Mouse (Mus musculus): Measurements from ENCODE around the gene Gm4969.
"Not testable (repeated sequence)": the region's sequence is repeated elsewhere in the genome, so short reads cannot be mapped to it uniquely, and the experiment has no call there.

The Gm4969 gene

DNA sequence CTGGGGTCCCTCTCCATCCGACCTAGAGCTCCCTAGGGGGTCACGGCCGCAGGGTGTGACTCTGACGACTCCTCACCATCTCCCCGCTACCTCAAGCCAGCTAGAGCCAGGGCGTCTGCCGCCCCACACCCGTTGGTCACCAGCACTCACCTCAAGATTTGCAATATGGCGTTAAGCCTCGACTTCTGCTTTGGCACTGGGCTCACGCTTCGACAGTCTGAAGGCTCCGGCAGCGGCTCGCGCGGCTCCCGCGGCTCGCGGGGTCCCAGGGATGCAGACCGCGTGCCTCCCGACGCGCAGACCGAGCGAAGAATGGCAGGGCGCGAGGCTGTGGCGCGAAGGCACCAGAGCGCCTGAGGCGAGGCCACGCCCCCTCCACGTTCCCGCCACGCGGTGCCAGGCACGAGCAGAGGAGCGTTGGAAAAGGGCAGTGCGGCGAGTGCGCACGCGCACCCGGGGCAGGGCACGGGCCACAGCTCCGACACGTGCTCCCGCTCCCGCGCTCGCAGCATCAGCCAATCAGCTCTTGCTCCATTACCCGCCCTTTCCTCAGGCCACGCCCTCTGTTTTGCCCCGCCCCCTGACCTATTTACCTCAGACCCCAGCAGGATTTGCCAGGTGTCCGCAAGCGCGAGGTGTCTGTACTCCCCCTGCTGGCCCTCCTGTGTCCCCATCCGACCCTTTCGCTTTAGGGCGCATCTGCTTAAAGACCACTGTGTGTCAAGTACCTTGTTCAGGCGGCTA, at the start of gene Gm4969:
Gm4969 (minus strand) TSS at position 341 of the 744 bp plus-strand sequence.
- in situ Hi-C loops (cut with MboI, MseI), result no loop called here

DNA sequence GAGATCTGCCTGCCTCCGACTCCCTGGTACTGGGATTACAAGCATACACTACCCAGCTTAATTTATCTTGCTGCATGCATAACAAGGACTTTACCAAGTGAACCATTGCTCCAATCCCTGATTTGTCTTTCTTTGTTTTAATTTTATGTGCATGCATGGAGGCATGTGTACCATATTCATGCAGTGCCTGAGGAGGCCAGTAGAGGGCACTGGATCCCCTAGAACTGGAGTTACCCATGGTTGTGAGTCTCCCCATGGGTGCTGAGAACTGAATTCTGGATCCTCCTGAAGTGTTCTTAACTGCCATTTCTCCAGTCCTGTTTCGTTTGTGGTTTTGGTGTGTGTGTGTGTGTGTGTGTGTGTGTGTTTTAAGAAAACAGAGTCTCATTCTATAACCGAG, 48.8 kb upstream of the Gm4969 start:
- in situ Hi-C loops (cut with MboI, MseI), result no loop called here

DNA sequence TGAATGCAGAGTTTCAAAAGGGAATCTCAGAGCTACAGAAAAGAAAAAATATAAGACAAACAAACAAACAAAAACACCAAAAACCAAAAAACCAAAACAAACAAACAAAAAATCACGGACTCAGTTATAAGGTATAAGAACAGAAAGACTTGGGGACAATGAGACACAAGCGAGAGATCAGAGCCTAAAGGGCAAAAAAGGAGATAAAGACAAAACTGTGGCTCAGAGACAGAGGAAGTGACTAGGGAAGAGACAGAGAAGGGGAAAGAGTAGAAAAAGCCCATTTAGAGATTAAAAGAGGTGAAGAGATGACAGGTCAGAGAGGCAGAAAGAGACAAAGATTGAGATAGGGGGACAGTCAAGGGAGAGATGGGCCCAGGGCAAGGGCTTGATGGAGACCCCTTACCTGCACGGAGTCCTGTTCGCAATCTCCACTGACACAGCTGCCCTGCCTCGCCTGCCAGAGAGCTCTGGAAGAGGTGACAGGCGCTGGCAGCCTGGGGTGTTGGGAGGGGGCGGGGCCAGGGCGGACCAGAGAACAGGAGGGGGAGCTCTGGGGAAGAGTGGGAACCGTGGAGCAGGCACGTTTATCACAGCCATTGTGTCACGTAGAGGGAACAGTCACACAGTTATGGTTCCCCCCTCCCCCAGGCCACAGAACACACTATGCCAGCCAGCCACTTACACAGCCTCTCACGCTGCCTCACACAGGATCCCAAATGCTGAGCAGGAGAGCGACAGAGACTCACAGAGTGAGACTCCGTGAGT, 47.7 kb upstream of the Gm4969 start, which contains the start of gene Gipr:
Gipr (minus strand) TSS at position 472 of the 768 bp plus-strand sequence.
- in situ Hi-C loops (cut with MboI, MseI), result no loop called here

DNA sequence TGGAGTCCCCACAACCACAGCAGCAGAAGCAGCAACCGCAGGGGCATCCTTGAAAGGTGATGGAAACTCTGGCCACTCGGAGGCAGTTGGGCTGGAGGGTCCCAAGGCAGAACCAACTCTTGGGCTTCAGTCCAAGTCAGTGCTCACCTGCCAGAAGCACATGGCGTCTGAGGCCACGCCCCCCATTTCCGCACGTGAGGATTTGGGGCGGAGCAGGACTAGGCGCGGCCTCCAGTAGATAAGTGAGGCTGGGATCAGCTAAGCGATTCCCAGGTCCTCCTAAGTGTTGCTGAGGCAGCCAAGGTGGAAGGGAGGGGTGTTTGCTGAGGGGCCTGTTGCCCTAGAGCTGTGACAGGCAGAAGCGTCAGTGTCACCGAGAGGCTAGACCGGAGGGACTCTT, 46.8 kb upstream of the Gm4969 start:
- in situ Hi-C loops (cut with MboI, MseI), result no loop called here

DNA sequence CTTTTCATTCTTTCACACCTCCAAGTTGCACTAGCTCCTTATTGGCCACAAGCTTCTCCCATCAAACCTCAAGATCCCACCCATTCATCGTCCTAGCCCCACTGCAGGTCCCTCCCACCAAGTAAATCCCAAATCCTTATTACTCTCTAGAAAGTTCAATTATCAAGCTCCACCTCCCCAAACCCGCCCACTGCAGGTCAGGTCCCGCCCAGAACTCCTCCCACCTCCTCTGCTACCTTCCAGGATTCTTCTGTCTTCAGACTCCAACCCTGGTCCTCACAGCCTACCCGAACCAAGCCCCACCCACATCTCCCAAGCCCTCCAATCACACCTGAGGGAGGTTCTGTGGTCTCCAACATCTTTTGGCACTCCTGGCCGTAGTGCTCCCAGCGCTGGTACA, 46.0 kb upstream of the Gm4969 start:
- in situ Hi-C loops (cut with MboI, MseI), result no loop called here

DNA sequence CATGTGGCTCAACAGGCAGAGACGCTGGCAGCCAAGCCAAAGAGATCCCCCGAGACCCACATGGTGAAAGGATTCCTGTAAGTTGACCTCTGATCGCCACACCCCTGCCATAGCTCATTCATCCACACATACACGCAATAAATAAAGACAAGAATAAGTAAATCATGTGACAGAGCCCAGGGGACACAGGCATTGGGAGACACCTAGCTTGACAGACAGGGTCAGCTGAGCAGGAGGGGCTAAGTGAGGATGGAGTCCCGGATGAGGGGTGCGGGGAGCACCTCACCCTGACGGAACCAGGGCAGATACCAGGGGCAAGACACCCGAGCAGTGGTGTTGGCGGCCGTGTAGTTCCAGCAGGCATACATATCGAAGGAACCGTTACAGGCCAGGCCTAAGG, 45.6 kb upstream of the Gm4969 start:
- in situ Hi-C loops (cut with MboI, MseI), result no loop called here

DNA sequence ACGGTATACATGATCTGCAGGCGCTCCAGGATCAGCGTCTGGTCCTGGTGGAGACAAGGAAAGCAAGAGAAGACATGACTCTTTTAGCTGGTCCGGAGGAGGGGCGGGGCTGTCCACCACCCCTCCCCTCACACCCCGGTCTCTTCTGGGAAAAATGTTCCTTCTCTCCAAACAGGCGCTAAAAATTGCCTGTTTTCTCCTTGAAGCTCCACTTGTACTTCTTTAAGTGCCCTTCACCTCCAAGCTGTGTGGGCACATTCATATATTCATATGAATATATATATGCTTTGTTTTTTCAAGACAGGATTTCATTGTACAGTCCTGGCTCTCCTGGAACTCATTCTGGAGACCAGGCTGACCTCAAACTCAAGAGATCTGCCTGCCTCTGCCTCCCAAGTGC, 44.8 kb upstream of the Gm4969 start:
- in situ Hi-C loops (cut with MboI, MseI), result no loop called here

DNA sequence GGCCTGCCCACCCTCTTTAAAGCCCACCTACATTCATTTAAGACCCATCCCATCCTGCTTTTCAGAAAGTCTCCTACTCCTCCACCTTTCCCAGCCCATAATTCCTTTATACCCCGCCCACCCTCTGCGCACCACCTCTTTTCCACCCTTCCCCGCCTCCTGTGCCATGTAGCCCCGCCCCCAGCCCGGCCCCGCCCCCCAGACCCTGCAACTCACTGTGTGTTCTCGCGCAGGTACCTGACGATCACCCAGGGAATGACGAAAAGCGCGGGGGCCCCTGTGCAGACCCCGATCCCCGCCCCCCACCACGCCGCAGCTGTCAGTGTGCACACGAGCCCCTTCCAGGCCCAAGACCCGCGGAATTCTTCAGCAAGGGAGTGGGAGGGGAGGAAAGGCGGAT, 41.9 kb upstream of the Gm4969 start:
- in situ Hi-C loops (cut with MboI, MseI), result no loop called here

DNA sequence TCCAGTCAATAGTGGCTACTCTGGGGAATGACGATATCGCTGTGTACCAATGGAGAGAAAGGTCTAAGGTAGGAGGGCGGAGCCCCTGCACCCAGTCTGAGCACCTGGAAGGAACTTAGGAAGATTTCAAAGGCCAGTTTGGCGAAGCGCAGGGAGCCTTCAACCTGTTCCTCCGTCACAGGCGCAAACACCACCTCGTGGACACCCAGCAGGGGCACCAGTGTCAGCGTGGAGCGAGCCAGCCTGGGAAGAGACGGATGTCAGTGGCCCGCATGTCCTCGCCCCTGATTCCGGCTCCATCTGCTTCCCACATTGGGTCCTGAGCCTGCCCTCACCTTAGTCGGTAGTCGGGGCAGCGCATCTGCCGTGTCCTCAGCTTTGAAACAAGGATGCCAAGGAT, 41.2 kb upstream of the Gm4969 start:
- in situ Hi-C loops (cut with MboI, MseI), result loop anchor here in 1 of 2 experiments (5.0 kb wide), 1 partner anchor 123 kb away; the partner anchor contains the start of genes Ppm1n and Rtn2

DNA sequence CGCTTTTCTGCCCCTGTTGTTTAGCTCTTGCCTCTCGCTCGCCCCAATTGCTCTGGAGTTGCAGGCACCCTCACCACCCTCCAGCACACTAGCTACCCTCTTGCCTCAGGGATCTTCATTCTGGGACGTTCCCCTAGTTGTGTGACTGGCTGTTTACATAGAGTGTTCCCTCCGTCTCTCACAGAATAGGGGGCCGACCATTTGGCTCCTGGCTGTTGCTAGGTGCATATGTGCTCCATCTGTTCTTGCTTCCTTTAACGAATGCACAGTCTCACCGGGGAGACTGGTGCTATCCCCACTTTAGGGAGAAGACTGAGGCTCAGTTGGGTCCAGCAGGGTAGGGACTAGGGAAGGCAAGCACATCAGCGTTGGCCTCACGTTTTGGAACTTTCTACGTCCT, 40.4 kb upstream of the Gm4969 start:
- in situ Hi-C loops (cut with MboI, MseI), result loop anchor here in 1 of 2 experiments (5.0 kb wide), 1 partner anchor 124 kb away; the partner anchor contains the start of genes Ppm1n and Rtn2

DNA sequence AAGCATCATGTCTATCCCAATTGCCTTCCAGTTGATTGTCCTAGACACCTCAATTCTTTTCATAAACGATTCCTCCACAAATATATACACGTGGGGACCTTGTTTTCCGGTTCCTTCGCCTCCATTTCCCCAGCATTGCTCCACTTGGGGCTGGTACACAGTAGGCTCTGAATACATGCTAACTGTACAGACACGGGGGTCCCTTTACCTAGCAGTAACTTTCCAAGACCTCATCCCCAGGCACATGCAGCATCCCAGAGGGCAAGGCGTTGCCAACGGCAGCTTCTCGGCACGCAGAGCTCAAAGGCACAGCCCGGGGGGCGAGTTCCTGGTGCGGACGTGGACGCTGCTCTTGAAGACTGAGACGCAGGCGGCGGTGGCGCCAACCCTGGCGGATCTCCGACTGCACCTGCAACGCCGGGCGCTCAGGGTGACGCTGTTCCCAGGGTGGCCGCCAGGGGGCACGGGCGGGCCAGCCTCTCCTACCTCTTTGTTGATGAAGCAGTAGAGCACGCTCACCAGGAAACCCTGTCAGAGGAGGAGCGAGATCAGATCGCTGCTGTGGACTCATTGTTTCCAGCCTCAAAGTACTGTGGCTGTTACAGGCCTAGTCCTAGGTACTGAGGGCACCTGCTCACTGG, 39.1 kb upstream of the Gm4969 start:
- in situ Hi-C loops (cut with MboI, MseI), result loop anchor here in 1 of 2 experiments (5.0 kb wide), 1 partner anchor 125 kb away; the partner anchor contains the start of genes Ppm1n and Rtn2

DNA sequence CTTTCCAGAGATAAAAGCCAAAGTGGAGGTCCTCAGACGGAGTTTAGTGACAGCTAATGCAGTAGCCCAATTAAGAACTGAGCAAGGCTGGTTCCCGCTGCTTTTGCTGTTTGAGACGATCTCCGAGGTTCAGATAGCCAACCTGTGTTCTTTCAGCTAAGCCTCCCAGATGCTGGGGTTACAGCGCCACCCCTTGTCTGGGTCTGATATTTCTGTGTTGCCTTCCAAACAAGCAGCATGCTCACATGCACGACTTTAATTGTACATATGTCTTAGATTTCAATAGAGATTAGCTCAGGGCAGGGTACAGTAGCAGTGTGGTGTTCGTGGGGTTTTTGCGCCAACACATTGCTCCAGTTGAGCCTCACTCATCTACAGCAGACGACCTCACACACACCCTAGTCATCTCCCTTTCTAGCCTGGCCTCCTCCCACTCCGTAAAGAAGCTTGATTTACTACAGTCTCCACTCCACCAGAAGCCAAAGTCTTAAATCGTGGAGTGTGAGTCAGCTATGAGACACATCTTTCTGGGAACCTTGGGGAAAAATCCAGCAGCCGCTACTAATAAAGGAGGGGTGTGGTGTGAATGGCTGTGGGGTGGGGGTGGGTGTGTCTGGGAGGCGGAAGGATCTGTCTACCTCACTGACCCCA, 37.8 kb upstream of the Gm4969 start:
- in situ Hi-C loops (cut with MboI, MseI), result loop anchor here in 1 of 2 experiments (5.0 kb wide), 1 partner anchor 126 kb away; the partner anchor contains the start of genes Ppm1n and Rtn2

DNA sequence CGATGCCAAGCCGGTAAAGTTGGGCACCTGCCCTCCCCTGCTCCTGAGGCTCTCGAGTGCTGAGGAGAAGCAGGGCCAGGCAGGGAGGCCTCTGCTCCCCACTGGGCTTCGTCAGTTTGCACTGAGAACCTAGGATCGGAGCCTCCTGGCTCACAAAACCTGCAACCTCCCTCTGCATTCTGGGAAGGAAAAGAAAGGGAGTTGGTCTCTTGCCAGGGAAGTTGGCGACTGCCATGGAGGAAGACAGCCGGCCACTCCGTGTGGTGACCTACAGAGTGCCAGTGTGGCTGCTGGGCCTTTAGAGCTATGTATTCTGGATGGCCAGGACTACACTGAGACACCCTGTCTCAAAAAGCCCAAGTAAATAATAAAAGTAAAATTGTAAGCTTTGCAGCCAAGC, 36.6 kb upstream of the Gm4969 start:
- in situ Hi-C loops (cut with MboI, MseI), result loop anchor here in 1 of 2 experiments (5.0 kb wide), 1 partner anchor 128 kb away; the partner anchor contains the start of genes Ppm1n and Rtn2

DNA sequence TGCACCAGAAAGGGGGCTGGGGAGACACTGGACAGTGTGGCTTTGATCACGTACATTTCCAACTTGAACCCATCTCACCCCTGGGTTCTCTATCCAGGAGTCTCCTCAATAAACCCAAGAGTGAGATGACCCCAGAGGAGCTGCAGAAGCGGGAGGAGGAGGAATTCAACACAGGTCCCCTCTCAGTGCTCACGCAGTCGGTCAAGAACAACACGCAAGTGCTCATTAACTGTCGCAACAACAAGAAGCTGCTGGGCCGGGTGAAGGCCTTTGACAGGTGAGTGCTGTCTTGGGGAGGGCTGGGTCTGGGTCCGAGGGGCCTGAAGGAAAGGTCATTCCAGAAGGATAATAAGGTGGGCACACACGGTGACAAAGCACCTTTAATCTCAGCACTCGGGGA, 33.0 kb upstream of the Gm4969 start:
- in situ Hi-C loops (cut with MboI, MseI), result not testable (repeated sequence)

DNA sequence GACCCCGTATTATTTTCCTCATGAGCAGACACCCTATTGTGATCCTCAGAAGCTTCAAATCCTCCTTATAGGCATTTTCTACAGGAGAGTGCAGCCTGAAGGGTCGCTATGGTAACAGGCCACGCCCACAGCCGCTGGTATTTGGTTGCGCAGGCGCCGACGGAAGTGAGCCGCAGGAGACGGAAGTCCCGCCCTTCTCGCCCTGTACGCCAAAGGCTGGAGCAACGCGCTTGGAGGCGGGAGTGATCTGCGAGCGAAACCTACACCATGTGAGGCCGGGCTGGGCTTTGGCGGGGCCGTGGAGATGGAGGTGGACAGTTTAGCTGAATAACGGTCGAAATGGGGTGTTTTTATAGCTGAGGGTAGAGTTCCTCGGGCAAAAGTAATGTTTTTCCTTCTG, 31.5 kb upstream of the Gm4969 start, which contains the start of gene Snrpd2:
Snrpd2 (plus strand) TSS at position 97 of the 400 bp plus-strand sequence.
- in situ Hi-C loops (cut with MboI, MseI), result no loop called here

DNA sequence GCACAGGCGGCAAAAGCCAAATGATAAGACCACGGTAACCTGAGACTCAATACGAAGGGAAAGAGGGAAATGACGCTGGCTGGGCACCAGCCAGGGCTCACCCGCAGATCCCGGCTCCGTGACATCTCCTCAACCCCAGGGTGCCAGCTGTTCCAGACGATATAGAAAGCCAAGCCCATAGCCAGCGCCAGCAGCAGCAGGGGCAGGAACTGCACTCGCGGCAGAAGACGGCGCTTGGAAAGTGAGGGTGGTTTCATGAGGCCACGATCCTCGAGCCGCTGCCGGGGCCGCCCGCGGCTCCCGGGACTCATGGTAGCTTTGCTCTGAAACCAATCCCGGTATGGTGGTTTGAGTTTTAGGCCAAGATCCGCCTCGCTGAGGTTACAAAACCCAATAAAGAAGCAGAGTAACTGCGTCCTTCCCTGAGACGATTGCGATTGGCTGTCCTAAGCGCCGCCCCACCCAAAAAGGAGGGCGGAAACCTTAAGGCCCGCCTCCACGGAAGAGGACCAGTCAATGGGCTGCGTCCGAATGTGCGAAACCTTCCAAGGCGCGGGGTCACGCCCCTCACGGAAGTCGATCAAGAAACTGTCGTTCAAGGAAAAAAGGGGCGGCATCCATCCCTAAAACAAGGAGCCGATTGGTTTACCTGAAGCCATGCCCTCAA, 30.8 kb upstream of the Gm4969 start, which contains the start of gene Qpctl:
Qpctl (minus strand) TSS at position 417 of the 667 bp plus-strand sequence.
- in situ Hi-C loops (cut with MboI, MseI), result no loop called here

DNA sequence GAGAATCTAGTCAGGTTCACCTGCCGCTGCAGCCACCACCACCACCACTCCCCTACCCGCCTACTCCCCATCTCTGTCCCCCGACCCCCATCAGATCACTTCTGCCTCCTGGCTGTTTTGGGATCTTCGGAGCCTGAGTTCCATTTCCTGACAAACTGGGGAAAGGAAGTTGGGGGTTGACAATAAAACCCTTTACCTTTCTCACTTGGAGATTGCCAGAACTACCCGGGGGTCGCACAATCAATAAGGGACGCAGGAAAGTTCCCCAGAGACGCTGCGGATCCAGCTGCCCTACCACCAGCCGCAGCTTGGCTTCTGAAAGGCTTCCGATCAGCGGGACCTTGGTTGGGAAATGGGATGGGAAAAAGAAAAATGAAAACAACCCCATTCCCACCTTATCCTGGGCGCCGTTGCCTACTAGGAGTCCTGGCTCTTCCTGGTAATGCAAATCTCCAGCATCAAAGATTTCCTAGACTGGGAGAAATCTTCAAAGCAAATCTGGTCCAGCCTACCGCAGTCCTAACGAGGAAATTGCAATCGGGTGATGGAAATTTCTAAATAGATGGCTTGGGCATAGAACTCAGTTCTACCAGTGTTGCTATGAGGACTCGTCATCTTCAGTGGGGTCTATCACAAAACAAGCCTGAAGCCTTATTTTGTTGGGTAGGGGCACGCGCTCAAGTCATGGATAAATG, 30.2 kb upstream of the Gm4969 start:
- in situ Hi-C loops (cut with MboI, MseI), result no loop called here

DNA sequence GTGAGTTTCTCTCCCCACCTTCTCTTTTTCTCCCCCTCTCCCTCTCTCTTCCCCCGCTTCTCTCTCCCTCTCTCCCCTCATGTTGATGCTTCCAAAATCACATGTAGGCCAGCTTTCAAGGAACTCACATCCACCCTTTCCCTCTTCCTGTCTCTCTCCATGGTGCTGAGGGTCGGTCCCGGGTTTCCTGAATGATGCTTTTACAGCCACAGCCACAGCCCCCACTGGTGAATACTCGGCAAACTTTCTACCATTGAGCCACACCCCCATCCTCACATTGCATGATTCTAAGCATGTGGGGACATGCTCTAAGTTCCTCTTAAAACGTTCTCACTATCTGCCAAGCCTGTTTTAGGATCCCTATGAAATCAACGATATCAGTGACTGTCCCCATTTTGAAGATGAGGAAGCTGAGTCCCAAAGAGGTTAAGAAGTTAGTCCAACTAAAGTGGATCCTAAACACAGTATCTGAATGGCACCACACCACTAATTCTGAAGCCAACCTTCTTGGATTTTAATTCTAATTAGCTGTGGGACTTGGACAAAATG, 29.4 kb upstream of the Gm4969 start:
- in situ Hi-C loops (cut with MboI, MseI), result no loop called here

DNA sequence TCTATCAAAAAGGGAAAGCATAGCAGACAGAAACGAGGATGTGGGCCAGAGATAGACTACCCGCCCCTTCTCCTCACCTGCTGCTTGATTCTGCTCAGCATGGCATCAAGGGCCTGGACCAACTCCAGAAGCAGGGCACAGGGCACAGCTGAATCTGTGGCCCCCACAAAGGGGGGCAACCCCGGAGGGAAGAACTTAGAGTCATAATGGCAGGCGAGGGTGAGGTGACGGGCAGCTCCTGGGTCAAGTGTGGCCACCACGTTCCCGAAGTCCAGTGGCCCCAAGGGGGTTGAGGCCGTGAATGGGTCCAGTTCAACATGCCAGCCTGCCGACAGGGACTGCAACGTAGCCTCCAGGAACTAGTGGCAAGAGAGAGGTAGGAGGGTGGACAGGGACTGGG, 28.6 kb upstream of the Gm4969 start:
- in situ Hi-C loops (cut with MboI, MseI), result no loop called here

DNA sequence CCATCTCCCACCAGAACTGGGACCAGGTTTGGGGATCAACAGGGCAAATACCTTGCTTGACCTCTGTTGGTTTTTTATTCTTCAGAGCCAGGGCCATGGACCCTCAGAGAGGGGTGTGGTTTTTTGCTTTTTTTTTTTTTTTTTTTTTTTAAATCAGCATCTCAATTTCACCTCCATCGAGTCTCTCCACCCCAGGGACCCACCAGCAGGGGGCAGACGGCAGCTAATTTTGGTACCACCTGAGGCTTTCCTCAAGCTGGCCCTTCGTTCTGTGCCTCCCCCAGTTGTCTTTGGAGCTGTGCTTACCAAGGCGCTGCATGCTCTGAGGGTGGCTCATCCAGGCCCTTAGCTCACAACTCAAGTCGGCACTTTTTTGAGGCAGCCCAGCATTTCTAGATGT, 19.2 kb upstream of the Gm4969 start:
- in situ Hi-C loops (cut with MboI, MseI), result no loop called here
